Mouse (Mus musculus) spleen, postnatal 4 days (tissue): ENCODE measurements around the gene Ppme1.

Experiments used
- DNase-seq, 2 experiments: peaks; one replicate each; pipeline ENCODE4 v3.0.0; 2022; ENCODE audit warnings: low spot score in 2 of 2

Ppme1 gene

DNA sequence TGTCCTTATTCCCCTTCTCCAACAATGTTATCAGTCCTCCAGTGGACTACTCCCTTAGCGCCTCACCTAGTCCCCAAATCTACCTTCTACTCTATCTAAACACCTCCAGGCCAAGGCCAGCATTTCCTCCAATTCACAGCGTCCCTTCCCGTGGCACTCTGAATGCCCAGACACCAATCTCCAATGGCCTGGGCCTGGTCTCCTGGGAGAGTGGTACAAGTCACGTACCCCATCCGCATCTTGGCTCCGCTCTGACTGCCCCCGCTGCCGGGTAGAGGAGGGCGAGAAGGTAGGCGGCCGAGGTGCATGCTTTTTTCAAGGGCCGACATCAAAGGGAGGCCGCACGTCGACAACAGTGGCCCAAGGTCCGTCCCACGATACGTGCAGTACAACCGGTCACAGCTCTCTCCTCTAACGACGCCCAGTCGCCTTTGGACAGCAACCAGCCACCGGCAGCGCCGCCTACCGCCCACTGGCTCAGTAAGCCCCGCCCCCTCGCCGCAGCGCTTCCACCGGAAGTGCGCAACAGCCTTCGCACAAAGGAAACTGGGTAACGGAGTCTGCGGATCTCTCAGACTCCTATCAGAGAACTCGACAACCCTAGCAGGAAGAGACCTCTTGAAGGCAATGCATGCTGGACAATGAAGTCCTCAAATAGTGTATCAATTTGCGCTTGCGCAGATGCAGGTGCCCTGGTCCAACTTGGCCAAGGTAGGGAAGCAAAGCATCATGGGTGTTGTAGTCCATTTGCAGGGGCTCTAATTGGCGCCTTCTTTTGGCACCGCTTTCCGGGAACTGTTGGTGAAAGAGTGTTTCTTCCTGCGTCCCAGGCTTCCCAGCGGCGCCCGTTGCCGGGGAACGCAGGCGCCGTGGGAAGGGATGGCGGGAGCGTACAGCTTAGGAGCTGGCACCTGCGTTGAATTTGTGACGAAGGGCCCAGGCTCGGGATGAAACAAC lies at the start of gene Ppme1, which contains the start of gene C2cd3:
Gene Ppme1, minus strand, starts transcription at position 813 of the 957 bp plus-strand sequence.
Gene C2cd3, plus strand, starts transcription at position 739 of the 957 bp plus-strand sequence.
- DNase-seq, result peak; percentile 99

DNA sequence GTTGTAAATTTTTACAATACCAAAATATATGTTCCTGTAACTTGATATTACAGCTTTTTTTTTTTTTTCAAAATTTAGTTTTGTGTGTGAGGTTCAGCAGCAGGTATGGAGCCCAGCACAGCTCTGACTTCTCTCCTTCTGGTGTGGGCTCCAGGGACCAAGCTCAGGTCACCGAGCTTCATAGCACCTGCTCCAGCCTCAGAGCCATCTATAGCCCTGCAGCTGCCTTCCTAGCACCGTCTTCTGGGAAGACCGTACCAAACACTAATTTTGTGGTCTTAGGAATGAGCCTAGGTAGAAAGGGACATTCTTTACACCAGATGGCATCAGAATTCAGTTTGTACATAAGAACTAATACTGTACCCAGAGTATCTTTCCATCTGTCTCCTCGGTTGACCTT lies 36.6 kb upstream of the Ppme1 start:
- DNase-seq, result no peak

DNA sequence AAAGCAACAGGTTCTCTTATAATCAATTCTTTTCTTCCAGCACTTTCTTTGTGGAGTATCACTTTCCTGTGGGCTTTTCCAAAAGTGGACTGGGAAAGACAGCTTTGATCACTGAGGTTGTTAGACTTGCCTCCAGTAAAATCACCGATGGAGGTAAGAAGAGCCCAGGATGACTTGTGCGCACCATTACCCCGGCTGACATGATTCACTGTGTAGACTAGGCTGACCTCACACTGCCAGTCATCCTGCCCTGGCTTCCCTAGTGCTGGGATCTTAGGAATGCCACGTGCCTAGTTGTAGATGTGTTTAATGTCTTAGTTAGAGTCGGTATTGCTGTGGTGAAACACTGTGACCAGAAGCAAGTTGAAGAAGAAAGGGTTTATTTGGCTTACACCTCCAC lies 35.6 kb upstream of the Ppme1 start:
- DNase-seq, result no peak

DNA sequence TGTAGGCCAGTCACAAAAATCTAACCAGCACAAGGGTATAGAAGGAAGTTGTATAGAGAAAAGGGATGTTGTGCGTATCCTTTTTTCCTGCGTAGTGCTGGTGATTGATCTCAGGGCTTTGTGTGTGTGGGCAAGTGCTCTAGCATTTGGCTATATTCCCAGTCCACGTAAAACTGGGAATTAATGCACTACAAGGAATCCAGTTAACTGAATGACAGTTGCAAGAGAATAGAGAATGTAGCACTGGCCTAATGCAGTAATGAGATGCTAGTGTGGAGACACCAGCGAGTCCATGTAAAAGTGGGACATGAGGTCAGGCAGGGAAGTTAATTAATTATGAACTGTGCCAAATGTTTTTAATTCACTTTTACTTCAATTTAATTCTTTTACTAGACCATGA lies 30.6 kb upstream of the Ppme1 start:
- DNase-seq, result no peak

DNA sequence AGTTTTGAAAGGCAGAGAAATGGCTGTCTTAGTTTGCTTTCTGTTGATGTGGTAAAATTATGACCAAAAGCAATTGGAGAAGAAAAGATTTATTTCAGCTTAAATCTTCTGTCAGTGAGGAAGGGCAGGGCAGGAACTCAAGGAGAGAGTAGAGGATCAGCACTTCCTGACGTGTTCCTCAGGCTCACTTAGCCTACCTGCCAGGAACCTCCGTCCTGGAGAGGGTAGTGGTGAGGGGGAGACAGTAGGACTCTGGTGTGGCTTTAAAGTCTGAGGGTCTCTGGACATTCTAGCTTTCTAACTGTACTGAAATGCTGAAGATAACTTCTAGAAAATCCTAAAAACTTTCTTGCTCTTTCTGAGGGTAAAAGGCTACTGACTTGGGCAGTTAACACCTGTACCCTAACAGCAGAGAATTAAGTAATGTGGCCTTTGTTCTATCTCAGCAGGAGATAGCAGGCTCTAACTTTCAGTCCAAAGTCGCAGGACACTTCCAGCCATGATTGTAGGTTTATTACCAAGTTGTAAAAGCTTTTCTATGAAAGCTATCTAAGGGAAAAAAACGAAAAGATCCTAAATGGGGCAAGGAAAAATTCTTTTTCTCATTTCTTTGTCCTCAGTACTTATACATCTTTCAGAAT lies 28.9 kb upstream of the Ppme1 start:
- DNase-seq, result no peak

DNA sequence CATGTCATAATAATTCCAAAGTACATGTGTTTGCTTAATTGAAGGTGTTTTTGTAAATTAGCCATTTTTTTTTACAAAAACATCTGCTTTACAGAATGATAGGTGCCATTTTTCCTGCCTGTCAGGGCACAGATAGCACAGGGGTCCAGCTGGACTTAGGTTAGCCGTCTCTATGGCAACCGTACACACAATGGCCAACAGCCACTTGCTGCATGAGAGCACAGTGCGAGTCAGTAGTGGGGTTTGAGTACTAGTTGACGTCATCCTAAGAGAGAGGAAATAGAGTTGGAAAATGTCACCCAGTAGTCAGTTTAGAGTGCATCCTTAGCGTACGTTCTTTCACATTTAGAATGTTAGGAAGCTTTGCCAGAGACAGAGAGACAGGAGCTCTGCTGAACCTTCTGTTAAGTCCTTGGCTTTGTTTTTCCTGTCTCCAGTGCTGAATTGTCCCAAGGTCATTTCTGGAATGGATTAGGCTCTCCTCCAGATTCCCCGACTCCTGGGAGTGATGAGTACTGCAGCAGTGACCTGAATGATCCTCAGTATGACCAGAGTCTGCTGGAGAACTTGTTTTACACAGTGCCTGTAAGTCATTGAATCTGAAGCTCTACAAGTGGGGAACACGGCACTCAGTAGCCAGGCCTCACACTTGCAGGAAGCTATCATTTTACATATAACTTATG lies 27.3 kb upstream of the Ppme1 start:
- no peak for DNase-seq

DNA sequence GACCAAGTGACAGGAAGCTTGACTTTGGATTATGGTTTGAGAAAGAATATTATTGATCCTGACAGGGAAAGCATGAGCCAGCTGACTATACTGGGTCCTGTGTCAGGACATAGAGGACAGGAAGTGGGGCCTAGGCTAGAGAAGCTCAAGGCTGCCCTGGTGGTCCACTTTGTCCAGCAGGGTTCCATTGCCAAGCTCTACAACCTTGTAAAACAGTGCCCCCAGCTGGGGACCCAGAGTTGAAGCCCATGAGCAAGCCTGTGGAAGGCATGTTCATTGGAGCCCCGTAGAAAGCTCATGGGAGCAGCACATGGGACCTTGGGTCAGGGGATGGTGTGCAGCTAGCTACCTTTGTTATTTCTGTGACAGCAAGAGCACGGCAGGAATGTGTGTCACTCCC lies 20.2 kb upstream of the Ppme1 start:
- no peak for DNase-seq

DNA sequence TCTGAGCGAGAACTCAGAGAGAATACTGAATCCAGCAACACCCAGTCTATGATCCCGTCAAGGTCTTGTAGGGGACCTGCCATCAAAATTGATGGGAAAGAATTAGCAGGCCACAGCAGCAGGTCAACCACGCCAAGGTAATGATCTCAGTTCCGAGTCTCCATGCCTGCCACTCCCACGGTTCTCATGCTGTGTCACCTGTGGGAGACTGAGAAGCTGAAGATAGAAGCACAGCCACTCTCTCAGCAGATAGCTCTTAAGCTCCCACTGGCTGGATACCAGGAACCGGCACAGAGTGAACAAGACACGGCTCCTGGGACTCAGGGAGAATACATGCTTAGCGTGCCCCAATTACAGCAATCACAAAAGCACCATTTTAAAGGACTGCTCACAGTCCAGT lies 18.1 kb upstream of the Ppme1 start:
- DNase-seq, result no peak

DNA sequence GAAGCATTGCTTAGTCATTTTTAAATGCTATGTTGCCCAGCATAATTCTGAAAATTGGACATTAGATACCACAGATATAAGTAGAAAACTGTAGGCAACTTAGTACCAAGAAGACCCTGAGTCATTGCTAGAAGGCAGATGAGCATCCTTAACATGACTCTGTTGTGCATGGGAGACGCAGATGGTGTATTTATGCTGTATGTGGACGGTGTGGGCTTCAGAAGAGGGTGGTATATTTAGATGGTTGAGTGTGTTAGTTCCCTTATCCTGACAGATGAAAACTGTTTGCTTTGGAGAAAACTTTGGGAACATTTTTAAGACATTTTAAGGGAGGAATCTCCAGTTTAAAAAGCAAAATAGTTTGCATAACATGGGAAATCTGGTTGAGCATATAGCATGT lies 16.1 kb upstream of the Ppme1 start:
- no peak for DNase-seq

DNA sequence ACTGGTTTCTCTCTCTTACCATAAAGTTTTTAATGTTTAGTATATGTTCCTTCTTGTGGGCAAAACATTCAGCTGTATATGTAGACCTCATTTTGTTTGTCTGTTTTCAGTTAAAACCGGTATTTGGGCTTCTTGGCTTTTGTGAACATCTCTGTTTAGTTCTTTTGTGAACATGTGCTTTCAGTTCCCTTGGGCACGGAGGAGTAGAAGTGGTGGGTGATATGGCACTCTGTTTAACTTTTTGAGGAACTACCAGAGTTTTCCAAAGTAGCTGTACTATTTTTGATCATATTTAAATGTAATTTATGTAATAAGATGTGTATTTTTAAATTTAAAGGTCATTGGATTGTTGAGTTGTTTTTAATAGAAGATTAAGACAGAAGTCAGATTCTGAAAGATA lies 11.1 kb upstream of the Ppme1 start:
- no peak for DNase-seq

DNA sequence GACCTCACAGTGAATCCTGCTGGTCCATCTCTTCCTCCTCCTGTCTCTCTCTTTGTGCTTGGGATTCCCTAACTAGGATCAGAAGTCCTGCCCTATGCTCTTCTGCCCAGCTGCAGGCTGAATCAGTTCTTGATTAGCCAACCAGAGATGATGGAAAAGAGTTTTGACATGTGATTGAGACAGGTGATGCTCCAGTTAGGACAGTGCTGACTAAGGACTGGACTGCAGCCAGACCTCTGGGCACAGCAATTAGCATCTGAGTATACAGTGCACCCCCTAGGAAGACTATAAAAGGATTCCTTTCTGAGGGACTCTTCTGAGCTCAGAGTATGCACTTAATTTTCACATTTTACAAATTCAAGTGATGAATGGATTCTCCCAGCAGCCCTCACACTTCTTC lies 9.1 kb upstream of the Ppme1 start:
- DNase-seq, result no peak

DNA sequence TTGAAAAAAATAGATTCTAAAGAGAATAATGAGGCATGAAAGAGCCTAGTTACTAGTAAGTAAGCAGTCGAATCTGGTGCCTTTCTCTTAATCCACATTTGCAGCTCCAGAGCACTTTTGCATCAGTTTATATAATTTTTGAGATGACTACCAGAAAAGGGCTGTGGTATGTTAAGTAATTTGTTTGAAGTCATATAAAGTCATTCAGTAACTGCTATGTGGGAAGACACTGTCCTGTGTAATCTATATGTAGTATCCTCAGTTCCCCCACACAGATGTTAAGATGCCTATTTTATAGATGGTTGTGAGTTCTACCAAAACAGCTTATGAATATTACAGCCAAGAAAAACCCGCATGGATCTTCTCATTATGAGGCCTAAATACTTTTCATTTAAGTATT lies 6.2 kb upstream of the Ppme1 start:
- DNase-seq, result no peak

DNA sequence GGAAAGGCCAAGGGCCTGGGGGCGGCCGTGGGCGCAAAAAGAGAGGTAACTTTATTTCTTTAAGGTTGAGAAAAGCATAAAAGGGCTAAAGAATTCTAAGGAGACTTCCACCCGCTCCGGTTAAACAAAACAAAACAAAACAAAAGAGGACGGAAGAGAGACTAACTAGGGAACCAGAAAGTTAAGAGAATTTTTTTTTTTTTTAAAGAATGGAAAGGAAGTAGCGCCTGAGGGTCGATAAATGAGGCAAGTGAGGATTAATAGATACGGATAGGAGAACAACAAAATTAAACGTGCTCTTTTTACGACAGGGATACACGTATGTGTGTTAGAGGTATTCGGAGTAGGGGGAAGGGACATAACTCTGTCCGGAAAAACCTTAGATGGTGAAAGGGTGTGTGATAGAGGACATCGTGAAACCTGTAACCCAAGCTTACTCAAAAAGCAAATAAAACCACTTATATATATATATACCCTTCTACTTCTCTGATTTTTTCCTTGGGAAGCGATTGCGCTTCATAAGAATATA lies 409 bp upstream of the Ppme1 start:
- no peak for DNase-seq

DNA sequence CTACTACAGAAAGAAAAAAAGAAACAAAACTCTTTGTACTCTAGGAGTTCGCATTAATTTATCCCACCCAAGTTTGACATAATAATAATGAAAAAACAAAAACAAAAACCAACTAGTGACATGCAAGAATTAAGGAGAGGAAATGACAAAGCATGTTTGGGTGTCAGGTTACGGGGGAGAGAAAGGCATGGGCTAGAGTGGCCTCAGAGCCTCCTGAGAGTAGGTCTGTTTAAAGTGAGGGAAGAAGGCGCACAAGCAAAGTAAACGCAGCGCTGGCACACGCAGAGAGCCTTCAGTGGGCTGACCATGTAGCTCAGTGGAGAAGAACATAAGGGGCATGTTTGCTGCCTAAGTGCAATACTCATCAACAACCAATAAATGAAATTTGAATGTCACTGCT lies 7.2 kb downstream of the Ppme1 start:
- DNase-seq, result no peak

DNA sequence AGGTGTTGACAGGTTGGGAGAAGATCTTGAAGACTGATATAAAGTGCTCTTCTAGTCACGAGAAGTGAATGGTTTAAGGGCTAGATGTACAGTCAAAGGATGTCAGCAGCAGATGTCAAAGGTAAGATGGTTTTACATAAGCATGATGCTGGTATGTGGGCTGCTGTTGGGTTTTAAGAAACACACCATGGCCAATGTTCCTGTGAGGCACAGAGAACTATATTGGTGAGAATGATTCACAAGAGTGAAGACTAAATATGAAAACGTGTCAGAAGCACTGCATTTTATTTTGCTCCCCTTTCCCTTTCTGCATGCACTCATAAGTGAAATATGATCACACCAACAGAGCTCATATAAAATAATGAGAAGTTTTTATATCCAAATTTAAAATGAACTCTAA lies 8.9 kb downstream of the Ppme1 start:
- no peak for DNase-seq

DNA sequence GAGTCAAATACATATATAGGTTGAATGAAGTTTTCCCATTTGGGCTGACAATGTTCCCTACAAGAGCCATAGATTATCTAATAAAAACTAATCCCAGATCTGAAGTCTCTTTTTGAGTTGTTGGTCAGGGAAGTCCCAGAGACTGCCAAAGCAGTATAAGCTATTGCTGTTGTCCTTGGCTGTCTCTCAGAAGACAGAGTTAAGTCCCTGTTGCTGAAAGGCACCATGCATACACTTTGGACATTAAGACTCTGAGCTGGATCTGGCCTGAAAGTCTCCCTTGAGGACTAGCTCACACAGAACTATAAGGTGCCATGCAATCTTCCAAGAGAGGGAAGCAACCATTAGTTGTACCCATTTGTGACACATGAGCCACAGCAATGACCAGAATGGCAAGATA lies 14.3 kb downstream of the Ppme1 start:
- no peak for DNase-seq

DNA sequence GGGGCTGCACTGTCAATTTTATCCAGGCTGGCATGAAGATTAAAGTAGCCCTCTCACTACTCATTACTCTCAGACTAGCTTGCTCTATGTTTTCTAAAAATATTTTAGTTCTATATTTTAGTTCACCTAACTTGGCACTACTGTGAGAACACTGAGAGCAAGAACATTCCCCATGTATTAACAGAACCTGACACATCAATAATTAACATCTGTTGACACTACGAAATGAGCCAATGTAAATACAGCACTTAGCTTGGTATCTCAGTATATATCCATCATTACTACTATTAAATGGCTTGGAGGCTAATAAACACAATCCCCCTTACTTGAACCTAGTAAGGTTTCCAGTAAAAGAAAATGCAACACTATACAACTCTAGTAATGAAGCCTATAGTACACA lies 15.3 kb downstream of the Ppme1 start:
- DNase-seq, result no peak

DNA sequence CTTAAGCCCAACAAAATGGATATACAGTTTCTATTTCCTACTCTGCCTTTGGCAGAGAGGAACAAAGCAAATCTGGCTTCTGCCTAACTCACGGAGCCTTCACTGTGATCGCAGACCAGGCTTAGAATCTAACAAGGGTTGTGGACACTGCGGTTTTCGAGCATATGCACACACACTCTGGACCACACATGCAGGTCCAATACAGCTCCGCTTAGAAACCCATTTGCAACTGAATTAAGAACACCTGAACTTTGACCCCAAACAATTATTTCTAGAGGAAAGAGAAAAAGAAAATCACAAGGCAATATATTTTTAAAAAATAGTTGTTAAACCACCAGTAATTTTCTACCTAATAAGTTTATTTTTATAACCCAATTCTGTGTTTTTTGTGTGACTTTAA lies 15.8 kb downstream of the Ppme1 start:
- no peak for DNase-seq

DNA sequence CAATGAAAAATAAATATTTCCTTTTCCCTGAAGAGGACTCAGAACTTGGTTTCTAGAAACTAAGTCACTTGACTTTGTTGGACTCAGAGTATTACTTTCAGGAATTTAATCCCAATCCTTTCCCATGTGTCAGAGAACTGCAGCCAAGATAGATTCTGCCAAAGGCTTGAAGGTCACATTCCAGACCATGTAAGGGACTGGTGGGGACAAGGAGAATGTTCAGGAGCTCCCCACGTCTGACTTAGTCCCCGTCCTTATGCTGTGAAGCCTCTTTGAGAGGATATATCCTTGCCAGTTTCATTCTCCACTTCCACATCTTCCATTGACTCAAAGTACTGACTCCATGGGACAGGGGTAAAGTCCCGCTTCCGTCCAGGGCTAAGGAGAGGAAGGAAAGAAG lies 17.1 kb downstream of the Ppme1 start:
- DNase-seq, result no peak

DNA sequence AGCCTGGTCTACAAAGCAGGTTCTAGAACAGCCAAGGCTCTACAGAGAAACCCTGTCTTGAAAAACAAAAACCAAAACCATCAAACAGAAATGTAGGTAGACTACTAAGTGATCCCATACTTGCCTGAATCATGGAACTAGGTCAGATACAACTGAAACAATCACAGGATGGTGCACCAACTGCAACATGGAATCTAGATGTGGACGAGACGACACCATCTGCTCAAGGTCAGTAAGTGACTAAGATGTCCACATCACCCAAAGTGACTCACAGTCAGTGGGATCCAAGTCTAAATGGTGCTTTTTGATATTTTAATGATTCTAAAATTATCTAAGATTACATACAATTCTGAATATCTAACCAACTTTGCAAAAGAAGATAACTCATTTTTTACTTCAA lies 36.2 kb downstream of the Ppme1 start:
- DNase-seq, result no peak

DNA sequence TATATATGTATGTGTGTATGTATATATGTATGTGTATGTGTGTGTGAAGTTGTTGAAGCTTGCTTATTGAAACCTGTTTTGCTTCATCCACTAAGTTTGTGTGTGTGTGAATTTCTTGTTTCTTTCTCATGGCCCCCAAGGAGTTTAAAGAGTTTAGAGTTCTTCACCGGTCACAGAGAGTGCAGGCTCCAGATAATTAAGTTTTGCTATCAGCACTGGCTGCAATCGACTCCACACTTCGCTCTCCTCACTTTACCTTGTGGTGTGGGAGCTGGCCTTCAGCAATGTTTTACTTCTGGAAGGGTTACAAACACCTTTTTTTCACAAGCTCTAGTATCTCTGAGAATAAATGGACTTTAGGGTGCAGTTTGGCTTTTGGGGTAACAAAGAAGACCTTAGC lies 40.8 kb downstream of the Ppme1 start:
- DNase-seq, result no peak

DNA sequence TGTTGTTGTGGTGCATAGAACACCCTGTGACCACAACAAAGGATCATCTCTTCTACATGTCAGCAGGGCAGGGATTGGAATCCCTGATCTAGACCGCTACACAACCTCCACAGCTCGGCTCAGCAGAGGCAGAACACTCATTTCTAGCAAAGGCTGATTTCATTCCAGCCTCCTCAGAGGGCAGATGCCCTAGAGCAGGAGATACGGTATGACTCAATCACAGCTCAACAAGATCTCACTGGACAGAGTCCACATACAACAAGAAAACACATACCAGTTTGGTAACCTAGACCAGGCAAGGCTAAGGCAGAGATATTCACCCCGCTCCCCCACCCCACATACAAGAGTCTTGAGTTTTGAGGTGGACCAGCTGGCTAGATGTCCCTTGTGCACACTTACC lies 43.5 kb downstream of the Ppme1 start:
- no peak for DNase-seq
